Mouse (Mus musculus) ovary, postnatal 14 days (tissue): ENCODE data around the gene Flywch2.

Experiments
- DNase-seq: peaks from one replicate; pipeline ENCODE4 v3.0.0; 2022; ENCODE audit warnings: low spot score

The Flywch2 gene

DNA sequence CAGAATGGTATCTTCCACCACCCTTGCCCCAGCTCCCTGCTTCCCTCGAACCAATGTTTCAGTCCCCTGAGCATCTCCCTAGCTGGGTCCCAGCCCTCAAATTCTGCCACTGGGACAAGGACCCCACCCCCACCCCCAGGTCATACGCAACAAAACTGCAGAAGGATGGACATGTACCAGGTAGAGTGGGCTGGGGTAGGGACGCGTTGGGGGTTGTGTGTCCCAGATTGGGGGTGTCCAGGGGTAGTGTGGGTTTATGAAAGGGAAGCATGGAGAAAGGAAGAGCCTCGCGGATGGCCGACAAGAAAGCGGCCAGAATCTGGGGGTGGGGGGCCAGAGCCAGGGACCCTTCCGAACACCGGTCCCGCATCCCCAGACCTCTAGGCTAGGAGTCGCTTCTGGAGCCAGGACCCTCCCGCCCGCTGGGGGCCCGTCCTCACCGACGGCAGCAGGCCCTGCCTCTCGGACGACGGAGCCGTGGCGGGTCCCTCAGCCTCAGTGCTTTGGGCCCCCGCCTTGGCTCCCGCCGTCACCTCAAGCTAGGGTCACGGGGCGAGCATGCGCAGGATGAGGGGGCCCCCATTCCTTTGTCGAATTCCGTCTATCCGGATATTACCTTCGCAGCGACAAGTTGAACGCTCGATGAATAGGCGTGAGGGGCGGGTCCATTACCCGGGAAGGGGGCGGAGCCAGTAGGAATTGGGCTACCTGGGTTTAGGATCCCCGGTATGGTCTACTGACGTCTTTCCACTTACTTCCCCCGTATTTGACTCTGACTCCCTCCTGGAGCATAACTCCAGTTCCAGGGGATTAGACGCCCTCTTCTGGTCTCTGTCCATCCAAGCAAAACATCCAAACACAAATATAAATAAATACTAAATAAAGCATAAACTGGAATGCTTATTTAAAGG, at the start of gene Flywch2:
Gene Flywch2, minus strand, starts transcription at position 521 of the 911 bp plus-strand sequence.
- peak; percentile 68 for DNase-seq

DNA sequence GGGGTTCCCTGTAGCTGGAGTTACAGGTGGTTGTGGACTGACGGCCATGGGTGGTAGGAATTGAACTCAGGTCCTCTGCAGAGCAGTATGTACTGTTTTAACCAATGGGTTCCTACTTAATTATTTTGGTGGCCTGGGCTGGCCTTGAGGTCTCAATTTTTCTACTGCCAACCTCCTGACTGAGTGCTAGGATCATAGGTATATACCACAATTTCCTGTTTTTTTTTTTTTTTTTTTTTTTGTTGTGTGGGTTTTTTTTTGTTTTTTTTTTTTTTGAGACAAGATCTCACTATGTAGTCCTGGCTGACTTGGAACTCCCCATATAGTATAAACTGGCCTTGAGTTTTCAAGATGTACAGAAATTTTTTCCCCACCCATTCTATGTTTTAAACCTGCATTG, 45.3 kb upstream of the Flywch2 start:
- no peak for DNase-seq

DNA sequence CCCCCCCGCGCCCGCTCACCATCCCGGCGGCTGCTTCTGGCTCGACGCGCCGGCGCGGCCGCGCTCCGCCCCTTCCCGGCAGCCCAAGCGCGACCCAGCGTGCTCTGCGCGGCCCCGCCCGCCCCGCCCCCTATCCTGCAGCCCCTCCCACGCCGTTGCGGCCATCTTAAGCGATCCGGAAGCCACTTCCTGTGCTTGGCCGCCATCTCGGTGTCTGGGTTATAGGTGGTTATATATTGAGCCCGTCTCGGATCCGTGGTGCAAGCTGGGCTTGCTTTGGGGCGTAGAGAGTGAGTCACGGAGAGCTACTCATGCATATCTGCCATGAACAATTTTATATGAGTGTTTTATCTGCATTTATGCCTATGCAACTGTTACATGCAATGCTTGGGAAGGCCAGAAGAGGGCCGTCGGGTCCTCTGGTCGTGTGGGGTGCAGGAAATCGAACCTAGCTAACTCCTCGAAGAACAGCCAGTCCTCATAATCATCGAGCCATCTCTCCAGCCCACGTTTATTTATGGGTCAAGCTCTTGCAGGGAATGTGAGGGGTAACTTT, 43.3 kb upstream of the Flywch2 start, which contains the start of gene Elob:
Gene Elob, minus strand, starts transcription at position 73 of the 556 bp plus-strand sequence.
- peak; percentile 67 for DNase-seq

DNA sequence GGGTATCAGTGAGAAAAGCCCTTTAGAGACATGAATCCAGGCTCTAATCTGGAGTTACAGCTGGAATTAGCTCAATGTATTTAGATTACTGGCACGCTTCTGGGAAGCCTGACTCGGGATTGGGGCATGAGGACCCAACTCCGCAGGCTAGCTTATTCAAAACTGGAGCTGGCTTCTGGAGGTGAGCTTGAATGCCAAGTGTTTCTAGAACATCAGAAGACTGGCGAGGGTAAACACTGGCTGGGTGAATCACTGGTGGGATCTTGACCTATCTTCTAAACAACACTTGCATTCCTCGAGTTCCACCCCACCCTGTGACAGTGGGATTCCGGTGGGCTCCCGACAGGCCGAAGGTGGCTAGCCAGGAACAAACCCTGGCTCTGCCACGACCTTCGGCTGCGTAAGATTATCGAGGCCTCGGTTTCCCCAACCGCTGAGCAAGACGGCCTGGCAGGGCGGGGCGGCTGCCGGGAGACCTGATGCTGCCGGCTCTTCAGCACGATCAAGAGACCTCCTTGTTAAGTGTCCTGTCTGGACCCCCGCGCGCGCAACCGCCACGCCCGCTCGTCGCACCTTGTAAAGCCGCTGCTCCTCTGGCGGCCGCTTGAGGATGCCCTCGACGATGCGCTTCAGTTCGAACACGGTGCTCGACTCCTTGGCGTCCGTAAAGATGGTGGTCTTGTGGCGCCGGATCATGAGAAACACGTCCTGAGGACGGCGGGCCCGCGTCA, 42.6 kb upstream of the Flywch2 start:
- no peak for DNase-seq

DNA sequence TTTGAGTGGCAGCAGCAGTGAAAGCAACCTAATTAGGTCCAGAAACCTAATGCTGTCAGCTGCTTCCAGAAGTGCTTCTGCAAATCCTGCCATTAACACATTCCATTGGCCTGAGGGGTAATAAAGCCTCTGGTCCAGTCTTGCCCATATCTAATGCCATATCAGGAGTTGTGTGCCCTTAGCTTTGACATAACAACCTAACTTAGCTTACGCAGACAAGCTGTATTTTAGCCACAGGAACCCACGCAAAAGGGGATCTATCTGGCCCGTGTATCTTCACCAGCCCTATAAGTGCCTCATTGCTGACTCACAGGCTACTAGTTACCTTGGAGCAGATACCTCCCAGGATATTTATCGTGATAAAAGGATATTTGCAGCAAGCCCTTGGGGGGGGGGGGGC, 39.7 kb upstream of the Flywch2 start:
- DNase-seq, result no peak

DNA sequence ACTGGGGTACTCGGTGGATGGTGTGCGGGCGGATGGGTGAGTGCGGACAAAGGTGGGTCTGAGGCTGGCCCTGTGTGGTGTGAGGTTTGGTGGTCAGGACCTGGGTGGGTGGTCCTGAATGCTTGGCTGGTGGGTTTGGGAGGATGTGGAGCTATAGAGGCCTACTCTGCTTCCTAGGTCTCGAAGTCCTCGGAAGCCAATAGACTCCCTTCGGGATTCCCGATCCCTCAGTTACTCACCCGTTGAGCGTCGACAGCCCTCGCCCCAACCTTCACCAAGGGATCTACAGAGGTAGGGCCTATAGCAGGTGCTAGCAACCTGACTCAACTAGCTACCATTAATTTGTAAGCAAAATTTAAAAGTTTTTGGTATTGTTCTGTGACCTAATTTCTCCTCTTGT, 37.7 kb upstream of the Flywch2 start:
- DNase-seq, result no peak

DNA sequence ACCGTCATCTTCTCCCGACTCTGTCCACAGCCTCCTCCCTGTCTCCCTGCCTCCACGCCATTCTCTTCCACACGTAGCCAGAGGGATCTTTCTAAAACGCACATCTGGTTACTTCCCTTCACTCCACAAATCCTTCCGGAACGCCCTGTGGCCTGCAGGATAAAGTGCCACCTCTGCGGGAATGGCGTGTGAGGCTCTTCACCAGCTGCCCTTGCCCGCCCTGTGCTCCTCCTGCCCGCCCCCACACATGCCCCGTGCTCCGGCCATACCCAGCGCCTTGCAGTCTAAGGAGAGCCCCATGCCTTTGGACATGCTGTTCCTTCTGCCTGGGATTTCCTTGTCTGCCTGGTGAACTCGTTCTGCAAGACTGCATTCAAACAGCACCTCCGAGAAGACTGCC, 37.1 kb upstream of the Flywch2 start:
- DNase-seq, result no peak

DNA sequence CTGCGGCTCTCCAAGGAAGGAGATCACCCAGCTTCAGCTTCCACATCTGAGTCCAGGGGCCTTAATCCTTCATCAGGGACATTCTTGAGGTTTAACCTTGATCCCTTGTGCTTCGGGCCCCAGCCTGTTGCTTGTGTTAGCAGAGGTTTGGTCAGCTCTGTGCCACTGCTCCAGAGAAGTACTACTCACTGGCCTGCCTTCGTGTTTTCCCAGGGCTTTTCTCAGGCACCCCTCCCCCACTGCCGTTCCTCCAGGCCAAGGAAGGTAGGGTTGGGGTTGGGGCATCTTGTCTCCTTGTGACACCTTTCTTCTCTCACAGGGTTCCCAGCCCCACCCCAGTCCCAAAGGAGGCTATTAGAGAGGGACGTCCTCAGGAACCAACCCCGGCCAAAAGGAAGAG, 36.2 kb upstream of the Flywch2 start:
- no peak for DNase-seq

DNA sequence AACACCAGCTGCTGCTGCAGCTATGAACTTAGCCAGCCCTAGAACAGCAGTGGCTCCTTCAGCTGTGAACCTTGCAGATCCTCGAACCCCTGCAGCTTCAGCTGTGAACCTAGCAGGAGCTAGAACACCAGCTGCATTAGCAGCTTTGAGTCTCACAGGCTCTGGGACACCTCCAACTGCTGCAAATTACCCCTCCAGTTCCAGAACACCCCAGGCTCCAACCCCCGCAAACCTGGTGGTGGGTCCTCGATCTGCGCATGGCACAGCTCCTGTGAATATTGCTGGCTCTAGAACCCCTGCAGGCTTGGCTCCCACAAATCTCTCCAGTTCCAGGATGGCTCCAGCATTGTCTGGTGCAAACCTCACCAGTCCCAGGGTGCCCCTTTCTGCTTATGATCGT, 34.9 kb upstream of the Flywch2 start:
- DNase-seq, result no peak

DNA sequence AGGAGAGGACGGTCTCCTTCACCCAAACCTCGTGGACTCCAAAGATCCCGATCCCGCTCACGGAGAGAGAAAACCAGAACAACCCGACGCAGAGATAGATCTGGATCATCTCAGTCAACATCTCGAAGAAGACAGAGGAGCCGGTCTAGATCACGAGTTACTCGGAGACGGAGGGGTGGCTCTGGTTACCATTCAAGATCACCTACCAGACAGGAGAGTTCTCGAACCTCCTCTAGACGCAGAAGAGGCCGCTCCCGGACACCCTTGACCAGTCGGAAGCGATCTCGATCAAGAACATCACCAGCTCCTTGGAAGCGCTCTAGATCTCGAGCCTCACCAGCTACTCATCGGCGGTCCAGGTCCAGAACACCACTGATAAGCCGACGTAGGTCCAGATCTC, 33.4 kb upstream of the Flywch2 start:
- DNase-seq, result no peak

DNA sequence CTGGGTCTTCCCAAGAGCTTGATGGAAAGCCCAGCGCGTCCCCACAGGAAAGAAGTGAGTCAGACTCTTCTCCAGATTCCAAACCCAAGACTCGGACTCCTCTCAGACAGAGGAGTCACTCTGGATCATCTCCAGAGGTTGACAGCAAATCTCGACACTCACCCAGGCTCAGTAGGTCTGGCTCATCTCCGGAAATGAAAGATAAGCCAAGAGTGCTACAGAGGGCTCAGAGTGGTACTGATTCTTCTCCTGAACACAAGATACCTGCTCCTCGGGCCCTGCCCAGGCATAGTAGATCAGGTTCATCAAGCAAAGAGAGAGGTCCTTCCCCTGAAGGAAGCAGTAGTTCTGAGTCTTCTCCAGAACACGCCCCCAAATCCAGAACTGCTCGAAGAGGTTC, 32.7 kb upstream of the Flywch2 start:
- DNase-seq, result no peak

DNA sequence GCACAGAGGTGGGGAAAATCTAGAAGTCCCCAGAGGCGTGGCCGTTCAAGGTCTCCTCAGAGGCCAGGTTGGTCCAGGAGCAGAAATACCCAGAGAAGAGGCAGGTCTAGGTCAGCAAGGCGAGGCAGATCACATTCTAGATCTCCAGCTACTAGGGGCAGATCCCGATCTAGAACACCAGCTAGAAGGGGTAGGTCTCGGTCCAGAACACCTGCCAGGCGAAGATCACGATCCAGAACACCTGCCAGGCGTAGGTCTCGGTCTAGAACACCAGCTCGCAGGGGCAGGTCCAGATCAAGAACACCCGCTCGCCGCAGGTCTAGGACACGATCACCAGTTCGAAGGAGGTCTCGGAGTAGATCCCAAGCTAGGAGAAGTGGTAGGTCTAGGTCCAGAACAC, 29.8 kb upstream of the Flywch2 start:
- no peak for DNase-seq

DNA sequence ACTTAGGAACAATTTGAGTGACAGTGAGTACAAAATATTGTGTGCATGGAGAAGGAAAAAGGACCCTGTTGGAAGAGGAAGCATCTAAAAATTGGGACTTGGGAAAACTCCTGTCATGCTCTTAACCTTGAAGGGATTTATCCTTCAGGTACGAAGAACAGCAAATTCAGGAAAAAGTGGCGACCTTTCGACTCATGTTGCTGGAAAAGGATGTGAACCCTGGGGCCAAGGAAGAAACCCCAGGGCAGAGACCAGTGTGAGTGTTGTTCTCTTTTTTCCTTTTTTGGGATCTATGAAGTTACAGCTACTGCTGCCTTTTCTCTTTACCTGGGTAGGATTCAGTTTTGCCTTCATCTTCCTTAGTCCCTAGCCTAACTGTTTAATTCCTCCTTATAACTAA, 22.0 kb upstream of the Flywch2 start:
- DNase-seq, result no peak

DNA sequence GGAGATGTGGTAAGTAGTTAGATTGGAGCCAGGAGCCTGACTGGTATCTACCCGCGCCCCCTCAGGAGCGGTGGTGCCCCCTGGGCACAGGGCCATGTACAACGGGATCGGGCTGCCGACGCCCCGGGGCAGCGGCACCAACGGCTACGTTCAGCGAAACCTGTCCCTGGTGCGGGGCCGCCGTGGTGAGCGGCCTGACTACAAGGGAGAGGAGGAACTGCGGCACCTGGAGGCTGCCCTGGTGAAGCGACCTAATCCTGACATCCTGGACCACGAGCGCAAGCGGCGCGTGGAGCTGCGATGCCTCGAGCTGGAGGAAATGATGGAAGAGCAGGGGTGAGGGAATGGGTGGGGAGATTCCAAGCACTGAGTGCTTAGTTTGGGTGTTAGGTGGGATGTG, 21.0 kb upstream of the Flywch2 start:
- DNase-seq, result no peak

DNA sequence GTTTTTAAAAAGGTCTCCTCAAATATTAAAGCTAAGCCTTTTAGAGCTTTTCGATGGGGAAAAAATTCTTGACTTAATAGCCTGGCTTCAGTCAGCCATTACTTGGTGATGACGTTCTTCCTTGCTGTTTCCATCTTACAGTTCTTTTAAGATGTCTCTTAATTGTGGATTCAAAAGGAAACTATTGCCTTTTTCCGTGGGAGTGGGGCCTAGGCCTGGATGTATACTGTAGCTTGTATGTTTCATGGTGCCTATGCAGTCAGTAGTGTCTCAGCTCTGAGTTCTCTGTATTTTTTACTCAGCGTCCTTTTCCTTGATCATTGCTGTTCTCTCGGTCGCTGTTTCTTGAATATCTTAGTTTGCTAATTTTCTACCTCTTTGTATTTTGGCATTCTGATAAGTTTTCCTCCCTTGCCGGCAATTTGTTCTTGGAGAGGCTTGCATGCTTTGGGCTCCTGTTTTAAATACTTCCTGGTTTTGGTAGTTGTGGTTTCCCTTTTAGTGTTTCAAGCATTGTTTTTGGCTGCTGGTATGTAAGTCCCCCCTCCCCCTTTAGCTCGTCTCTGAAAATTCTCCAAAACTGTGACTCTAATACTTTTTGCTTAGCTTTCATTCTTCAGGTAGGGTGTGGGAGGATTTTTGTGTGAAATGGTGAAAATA, 18.7 kb upstream of the Flywch2 start:
- DNase-seq, result no peak

DNA sequence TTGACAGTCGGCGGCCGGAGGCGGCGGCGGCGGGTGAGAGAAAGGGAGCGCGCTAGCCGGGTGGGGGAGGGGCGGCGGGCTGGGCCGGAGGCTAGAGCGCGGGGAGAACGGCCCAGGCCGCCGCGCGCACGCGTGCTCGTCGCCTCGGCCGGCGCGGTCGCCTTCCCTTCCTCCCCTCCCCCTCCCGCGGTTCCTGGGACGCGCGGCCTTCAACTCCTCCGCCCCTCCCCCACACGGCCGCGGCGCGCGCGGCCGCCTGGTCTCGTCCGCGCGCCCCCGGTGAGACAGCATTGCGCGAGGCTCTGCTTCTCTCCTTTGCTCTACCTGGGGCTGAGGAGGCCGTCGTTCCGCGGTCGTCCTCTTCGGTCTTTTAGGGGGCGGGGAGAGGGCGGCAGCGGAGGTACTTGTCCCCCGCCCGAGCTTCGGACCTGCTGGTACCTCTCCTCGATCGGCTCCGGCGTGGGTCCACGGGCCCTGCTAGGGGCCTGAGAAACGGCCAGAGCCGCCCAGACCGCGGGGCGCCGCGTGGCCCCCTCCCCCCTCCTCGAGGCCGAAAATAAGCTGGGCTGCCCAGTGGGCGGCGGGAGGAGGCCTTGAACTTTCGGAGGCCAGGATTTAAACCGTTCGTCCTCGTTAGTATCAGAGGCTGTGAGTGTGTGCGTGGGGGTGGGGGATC, 17.6 kb upstream of the Flywch2 start:
- DNase-seq, result peak; percentile 52

DNA sequence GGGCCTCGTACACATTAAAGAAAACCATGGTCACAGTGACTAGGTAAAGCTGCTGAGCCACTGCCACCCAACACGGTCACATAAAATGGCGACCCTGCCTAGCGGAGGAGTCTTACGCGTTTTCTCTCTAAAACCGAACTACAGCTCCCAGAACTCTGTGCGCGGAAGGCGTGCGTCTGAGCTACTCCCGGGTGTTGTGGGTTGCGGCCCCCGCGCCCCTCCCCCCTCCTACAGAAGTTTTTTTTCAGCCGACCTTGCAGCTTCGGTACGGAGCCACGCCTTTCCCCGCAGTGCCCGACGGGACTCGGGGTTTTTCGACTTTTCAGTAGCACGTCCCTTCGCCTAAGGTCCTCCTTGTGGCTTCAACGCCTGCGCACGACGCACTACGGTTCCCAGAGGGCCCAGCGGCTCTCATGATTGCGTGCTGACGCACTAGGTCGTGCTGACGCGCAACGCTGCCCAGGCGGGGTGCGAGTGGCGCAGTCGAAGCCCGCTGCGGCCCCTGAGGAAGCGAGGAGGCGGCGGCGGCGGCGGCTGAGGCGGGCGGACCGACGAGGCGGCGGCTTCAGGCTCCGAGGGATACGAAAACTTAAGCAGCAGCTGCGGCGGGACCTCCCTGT, 17.0 kb upstream of the Flywch2 start:
- DNase-seq, result peak; percentile 86

DNA sequence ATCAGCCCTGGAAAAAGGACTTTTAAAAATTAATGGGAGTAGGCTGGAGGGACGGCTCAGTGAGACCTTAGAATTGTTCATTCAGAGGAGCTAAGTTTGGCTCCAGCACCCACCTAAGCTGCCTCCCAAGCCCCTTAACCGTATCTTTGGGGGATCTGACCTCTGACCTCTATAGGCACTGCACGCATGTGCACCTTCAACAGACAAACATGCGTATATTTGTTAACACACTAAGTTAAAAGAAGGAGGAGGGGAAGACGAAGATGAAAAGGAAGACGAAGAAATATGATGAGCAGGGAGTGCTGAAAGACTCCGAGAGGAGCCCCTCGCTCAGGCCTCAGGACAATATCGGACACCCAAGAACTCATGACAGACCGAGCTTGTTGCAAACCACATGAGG, 15.7 kb upstream of the Flywch2 start:
- no peak for DNase-seq

DNA sequence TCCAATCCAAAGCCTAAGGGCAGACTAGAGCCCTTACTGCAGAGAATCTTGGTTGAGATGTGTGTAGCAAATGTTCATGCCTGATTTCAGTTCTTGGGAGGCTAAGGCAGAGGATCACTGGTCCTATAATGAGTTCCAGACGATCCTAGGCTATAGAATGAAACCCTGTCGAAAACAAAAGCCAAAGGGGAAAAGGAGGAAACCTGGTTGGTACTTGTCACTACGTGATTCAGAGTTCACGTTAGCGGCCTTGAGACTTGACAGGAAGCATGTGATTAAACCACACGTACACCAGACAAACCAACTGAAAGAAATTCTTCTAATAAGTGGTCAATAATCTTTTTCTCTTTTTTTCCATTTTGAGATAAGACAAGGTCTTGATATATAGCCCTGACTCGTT, 11.4 kb upstream of the Flywch2 start:
- no peak for DNase-seq

DNA sequence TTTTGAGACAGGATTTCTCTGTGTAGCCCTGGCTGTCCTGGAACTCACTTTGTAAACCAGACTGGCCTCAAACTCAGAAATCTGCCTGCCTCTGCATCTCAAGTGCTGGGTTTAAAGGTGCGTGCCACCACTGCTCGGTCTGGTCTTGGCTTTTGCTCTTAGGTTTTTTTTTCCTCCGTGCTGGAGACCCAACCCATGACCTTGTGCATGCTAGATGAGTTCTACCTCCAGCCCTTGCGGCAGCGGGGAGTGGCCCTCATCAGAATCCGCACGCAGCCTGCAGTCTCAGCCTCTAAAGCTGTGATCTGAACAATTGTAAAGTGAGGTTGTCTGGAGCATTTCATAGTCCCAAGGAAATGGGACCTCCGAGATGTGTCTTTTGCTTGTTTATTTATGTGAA, 9.4 kb upstream of the Flywch2 start:
- no peak for DNase-seq

DNA sequence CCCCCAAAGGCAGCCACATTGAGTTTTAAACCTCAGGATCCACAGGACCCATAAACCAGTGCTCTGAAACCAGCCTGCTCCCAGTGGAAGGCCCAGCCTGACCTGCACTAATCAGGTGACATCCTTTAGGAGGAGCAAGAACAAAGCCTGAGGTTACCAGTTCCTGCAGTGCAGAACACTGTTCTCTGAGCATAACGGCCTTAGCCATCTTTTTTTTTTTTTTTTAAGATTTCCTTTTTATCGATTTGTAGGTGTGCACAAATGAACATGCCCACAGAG, 5.1 kb upstream of the Flywch2 start:
- DNase-seq, result no peak
